Mouse (Mus musculus) testis, adult 2 months (tissue): ENCODE measurements around the gene Nr6a1. TPM values are rescaled to one million over a fixed set of nuclear protein-coding genes. Genes with fewer than 3 reads are reported as not detected.

Experiments
- H3K27ac ChIP-seq: fragments of 200-500 bp; 2 replicates; pipeline ENCODE4 v1.5.1; 2012; ENCODE audit warnings: low read depth, low read length; ENCODE audit not compliant: control insufficient read depth, insufficient read depth
- H3K27me3 ChIP-seq: fragments of 200-500 bp; 2 replicates; pipeline ENCODE4 v1.6.1; 2012; ENCODE audit warnings: mild to moderate bottlenecking, low read length, moderate library complexity; ENCODE audit not compliant: control insufficient read depth, insufficient read depth
- H3K36me3 ChIP-seq: fragments of 200-500 bp; 2 replicates; pipeline ENCODE4 v1.6.1; 2012; ENCODE audit warnings: mild to moderate bottlenecking, low read length; ENCODE audit not compliant: control insufficient read depth, insufficient read depth
- H3K4me1 ChIP-seq: fragments of 200-500 bp; 2 replicates; pipeline ENCODE4 v1.6.1; 2012; ENCODE audit warnings: low read length; ENCODE audit not compliant: control insufficient read depth, insufficient read depth
- H3K4me3 ChIP-seq: fragments of 200-500 bp; 2 replicates; pipeline ENCODE4 v1.5.1; 2012; ENCODE audit warnings: low read depth, mild to moderate bottlenecking, low read length, moderate library complexity, mixed read lengths; ENCODE audit not compliant: control insufficient read depth
- CTCF ChIP-seq: fragments of 200-500 bp; IDR thresholded peaks from 2 replicates; pipeline ENCODE4 v1.5.1; 2012; ENCODE audit warnings: low read depth, mild to moderate bottlenecking, inconsistent platforms, low read length, moderate library complexity; ENCODE audit not compliant: control insufficient read depth, insufficient read depth, insufficient replicate concordance
- POLR2A ChIP-seq: fragments of 200-500 bp; IDR thresholded peaks from 2 replicates; pipeline ENCODE4 v1.6.1; 2012; ENCODE audit warnings: low read depth, mild to moderate bottlenecking, inconsistent platforms, low read length, moderate library complexity; ENCODE audit not compliant: control insufficient read depth
- polyA plus RNA-seq: library from polyadenylated mRNA; depleted of rRNA; stranded (reverse); fragments of >200 nt; gene quantifications from 2 replicates; pipeline ENCODE4 v1.2.3, GENCODE M21; 2012; rRNA removed

Nr6a1 gene
- polyA plus RNA-seq, 1 experiment, result 204 TPM

GRCm38 (mm10) chr2:38683083-38683482, 244.4 kb downstream of the Nr6a1 start:
- H3K4me3 ChIP-seq, result no peak overlapping the region
- no peaks in the 10 kb centered on the region for H3K36me3 ChIP-seq
- peaks cover 5% of the 10 kb centered on the region for H3K4me1 ChIP-seq
- H3K27me3 ChIP-seq, result no peaks in the 10 kb centered on the region
- TF ChIP-seq POLR2A (no peak), CTCF (no peak)
- H3K27ac ChIP-seq, result no peak overlapping the region

- Histone ChIP-seq H3K4me1 (no peaks in the 10 kb centered on the region), H3K27me3 (no peaks in the 10 kb centered on the region), H3K27ac (no peak overlapping the region), H3K4me3 (no peak overlapping the region), H3K36me3 (no peaks in the 10 kb centered on the region)
- TF ChIP-seq POLR2A, result no peak
- TF ChIP-seq CTCF, result no peak
These were observed 245.3 kb downstream of the Nr6a1 start for GRCm38 (mm10) chr2:38682209-38682608.

GRCm38 (mm10) chr2:38678947-38679346, 248.5 kb downstream of the Nr6a1 start:
- Histone ChIP-seq H3K27ac (no peak overlapping the region), H3K4me1 (no peaks in the 10 kb centered on the region), H3K36me3 (no peaks in the 10 kb centered on the region), H3K4me3 (no peak overlapping the region), H3K27me3 (no peaks in the 10 kb centered on the region)
- TF ChIP-seq POLR2A (no peak), CTCF (no peak)

- TF ChIP-seq POLR2A, result no peak
- peak; percentile 33; the same call in 1 of the 2 replicates for TF ChIP-seq CTCF
- no peak overlapping the region for H3K27ac ChIP-seq
- H3K4me1 ChIP-seq, result peaks cover 14% of the 10 kb centered on the region
- H3K36me3 ChIP-seq, result no peaks in the 10 kb centered on the region
- no peaks in the 10 kb centered on the region for H3K27me3 ChIP-seq
- H3K4me3 ChIP-seq, result no peak overlapping the region
These were observed 252.0 kb downstream of the Nr6a1 start for GRCm38 (mm10) chr2:38675366-38675969.

Other genes with a start within 250 kb of the Nr6a1 start
- 21.2 and 25.3 TPM in 2 replicates for gene Nr5a1, start 213.1 kb downstream of the Nr6a1 start, polyA plus RNA-seq
- 1.3 and 1.6 TPM in 2 replicates for gene Olfml2a, start 4.3 kb upstream of the Nr6a1 start, polyA plus RNA-seq
- gene Wdr38, start 69.8 kb upstream of the Nr6a1 start, polyA plus RNA-seq, result 79.1 and 99.2 TPM in 2 replicates
- 74.6 and 75.7 TPM in 2 replicates for gene Arpc5l, start 77.7 kb upstream of the Nr6a1 start, polyA plus RNA-seq
- gene Rpl35, start 77.9 kb upstream of the Nr6a1 start, polyA plus RNA-seq, result 162 and 205 TPM in 2 replicates
- gene Golga1, start 137.9 kb upstream of the Nr6a1 start, polyA plus RNA-seq, result 13.1 and 13.7 TPM in 2 replicates